Mouse (Mus musculus): ENCODE results near the gene Gm4353. TPM values are rescaled to one million over a fixed set of nuclear protein-coding genes. Genes with fewer than 3 reads are reported as not detected.
A peak's percentile ranks its signal among the peaks of the same experiment; 100 is the strongest.

Gm4353 gene
- polyA plus RNA-seq, 1 experiment: 1.2 TPM

DNA sequence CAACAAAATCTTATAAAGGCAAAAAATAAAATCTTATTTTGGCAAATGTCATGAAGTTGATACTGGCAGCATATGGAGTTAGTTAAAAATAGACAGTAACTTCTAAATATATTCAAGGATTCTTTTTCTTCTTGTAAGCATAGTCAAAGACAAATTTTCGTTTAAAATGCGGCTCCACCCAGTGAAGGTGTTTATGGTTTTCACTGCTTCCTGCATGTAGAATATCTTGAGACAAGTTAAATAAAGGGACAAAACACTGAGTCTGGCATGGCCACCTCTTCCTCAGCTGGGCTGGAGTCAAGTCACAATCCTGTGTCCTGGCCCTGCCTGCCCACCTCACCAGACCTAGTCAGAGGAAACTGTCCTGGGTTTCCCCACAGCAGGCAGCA is 39.2 kb upstream of the Gm4353 start:
- H3K27ac ChIP-seq (ENCODE audit: insufficient read depth, low read length): no peak overlapping the region
- no peak for TF ChIP-seq POLR2A (IDR thresholded peaks at IDR 0.05; ENCODE audit: borderline replicate concordance, insufficient read depth, low read length)
- TF ChIP-seq CTCF (IDR thresholded peaks at IDR 0.05; ENCODE audit: borderline replicate concordance, insufficient read depth, low read depth, low read length): no peak
- 74% methylated on average over 2 of the region's 2 CpGs for WGBS
- H3K4me1 ChIP-seq (ENCODE audit: control insufficient read depth, insufficient read depth, low read length): no peaks in the 10 kb centered on the region; the same call in 1 of the 2 replicates
- H3K4me3 ChIP-seq (replicated peaks; ENCODE audit: insufficient read depth, low read depth, low read length): no peak overlapping the region
- DNase-seq: no peak
- no peaks in the 10 kb centered on the region for H3K27me3 ChIP-seq (ENCODE audit: control insufficient read depth, insufficient read depth, low read length)

DNA sequence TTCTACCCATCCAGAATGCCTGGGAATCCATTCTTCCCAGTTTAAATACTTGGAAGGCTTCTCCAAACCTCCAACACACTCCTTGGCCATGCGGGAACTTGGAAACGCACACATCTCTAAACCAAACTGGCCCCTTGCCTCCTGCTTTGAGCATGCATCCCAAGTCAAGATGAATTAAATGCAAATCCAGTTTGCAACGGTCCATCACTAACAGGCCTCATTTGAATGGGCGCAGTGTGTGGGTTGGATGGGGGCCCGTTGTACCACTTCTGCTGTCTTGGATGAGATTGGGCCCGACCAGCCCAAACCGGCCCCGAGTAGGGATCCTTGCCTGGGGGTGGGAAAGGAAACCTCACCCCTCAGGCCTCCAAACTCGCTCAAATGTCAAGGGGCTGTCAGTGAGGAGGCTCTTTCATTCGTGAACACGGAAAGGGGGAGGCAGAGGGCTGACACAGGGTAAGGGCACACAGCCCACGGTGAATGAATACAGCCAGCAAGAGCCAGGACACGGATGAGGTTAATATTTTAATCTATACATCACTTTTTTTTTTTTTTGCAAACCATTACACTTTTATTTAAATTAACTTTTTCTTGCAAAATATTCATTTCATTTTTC is 38.7 kb upstream of the Gm4353 start:
- no peak overlapping the region for H3K27ac ChIP-seq (ENCODE audit: insufficient read depth, low read length)

DNA sequence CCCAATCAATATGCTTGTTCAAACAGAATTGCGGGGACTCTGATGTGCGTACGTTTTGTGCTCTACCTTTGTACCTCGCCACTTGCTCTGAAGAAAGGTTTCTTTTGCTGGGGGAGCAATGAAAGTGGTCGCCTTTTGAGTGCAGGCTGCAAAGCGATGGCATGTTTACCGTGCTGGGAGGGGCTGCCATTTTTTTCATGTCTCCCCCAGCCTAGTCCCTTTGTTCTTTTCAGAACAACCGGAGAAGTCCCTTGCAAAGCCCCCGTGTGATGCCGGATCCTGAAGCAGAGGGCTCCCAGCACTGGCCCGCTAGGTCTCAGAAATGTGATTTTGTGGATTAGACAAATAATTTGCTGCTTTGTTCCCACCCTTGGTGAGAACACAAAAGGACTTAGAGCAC is 36.8 kb upstream of the Gm4353 start:
- TF ChIP-seq CTCF (IDR thresholded peaks at IDR 0.05; ENCODE audit: borderline replicate concordance, insufficient read depth, low read depth, low read length) (no peak), POLR2A (IDR thresholded peaks at IDR 0.05; ENCODE audit: borderline replicate concordance, insufficient read depth, low read length) (no peak)
- 84% methylated on average over 11 of the region's 11 CpGs for WGBS
- H3K27ac ChIP-seq (ENCODE audit: insufficient read depth, low read length): no peak overlapping the region

More for the DNA sequence above, 38.7 kb upstream of the Gm4353 start:
- TF ChIP-seq CTCF (IDR thresholded peaks at IDR 0.05; ENCODE audit: borderline replicate concordance, insufficient read depth, low read depth, low read length): no peak
- TF ChIP-seq POLR2A (IDR thresholded peaks at IDR 0.05; ENCODE audit: borderline replicate concordance, insufficient read depth, low read length): no peak
- Histone ChIP-seq H3K4me1 (ENCODE audit: control insufficient read depth, insufficient read depth, low read length) (no peaks in the 10 kb centered on the region; the same call in 1 of the 2 replicates), H3K27me3 (ENCODE audit: control insufficient read depth, insufficient read depth, low read length) (no peaks in the 10 kb centered on the region), H3K4me3 (replicated peaks; ENCODE audit: insufficient read depth, low read depth, low read length) (no peak overlapping the region)
- DNase-seq: peak in 1 of 2 experiments; percentile 16
- WGBS: 44% methylated on average over 13 of the region's 13 CpGs

GRCm38 (mm10) chr7:116120737-116121136 is 36.3 kb upstream of the Gm4353 start:
- H3K4me3 ChIP-seq (replicated peaks; ENCODE audit: insufficient read depth, low read depth, low read length): no peak overlapping the region
- H3K27ac ChIP-seq (ENCODE audit: insufficient read depth, low read length): no peak overlapping the region
- 90% methylated on average over 4 of the region's 4 CpGs for WGBS
- TF ChIP-seq CTCF (IDR thresholded peaks at IDR 0.05; ENCODE audit: borderline replicate concordance, insufficient read depth, low read depth, low read length): no peak
- no peak for TF ChIP-seq POLR2A (IDR thresholded peaks at IDR 0.05; ENCODE audit: borderline replicate concordance, insufficient read depth, low read length)
- no peak for DNase-seq
- no peaks in the 10 kb centered on the region; the same call in 1 of the 2 replicates for H3K4me1 ChIP-seq (ENCODE audit: control insufficient read depth, insufficient read depth, low read length)
- H3K27me3 ChIP-seq (ENCODE audit: control insufficient read depth, insufficient read depth, low read length): no peaks in the 10 kb centered on the region

More for the DNA sequence above, 36.8 kb upstream of the Gm4353 start:
- no peak for DNase-seq
- Histone ChIP-seq H3K27me3 (ENCODE audit: control insufficient read depth, insufficient read depth, low read length) (no peaks in the 10 kb centered on the region), H3K4me3 (replicated peaks; ENCODE audit: insufficient read depth, low read depth, low read length) (no peak overlapping the region), H3K4me1 (ENCODE audit: control insufficient read depth, insufficient read depth, low read length) (no peaks in the 10 kb centered on the region; the same call in 1 of the 2 replicates)

GRCm38 (mm10) chr7:116119306-116119857 is 34.9 kb upstream of the Gm4353 start:
- TF ChIP-seq CTCF (IDR thresholded peaks at IDR 0.05; ENCODE audit: borderline replicate concordance, insufficient read depth, low read depth, low read length) (no peak), POLR2A (IDR thresholded peaks at IDR 0.05; ENCODE audit: borderline replicate concordance, insufficient read depth, low read length) (no peak)
- H3K4me1 ChIP-seq (ENCODE audit: control insufficient read depth, insufficient read depth, low read length): no peaks in the 10 kb centered on the region; the same call in 1 of the 2 replicates
- no peak for DNase-seq
- H3K4me3 ChIP-seq (replicated peaks; ENCODE audit: insufficient read depth, low read depth, low read length): no peak overlapping the region
- 15% methylated on average over 1 of the region's 1 CpGs for WGBS
- H3K27ac ChIP-seq (ENCODE audit: insufficient read depth, low read length): no peak overlapping the region
- no peaks in the 10 kb centered on the region for H3K27me3 ChIP-seq (ENCODE audit: control insufficient read depth, insufficient read depth, low read length)

GRCm38 (mm10) chr7:116115991-116116390 is 31.6 kb upstream of the Gm4353 start:
- no peak overlapping the region for H3K27ac ChIP-seq (ENCODE audit: insufficient read depth, low read length)
- no peaks in the 10 kb centered on the region for H3K27me3 ChIP-seq (ENCODE audit: control insufficient read depth, insufficient read depth, low read length)
- TF ChIP-seq CTCF (IDR thresholded peaks at IDR 0.05; ENCODE audit: borderline replicate concordance, insufficient read depth, low read depth, low read length) (no peak), POLR2A (IDR thresholded peaks at IDR 0.05; ENCODE audit: borderline replicate concordance, insufficient read depth, low read length) (no peak)
- DNase-seq: no peak
- H3K4me3 ChIP-seq (replicated peaks; ENCODE audit: insufficient read depth, low read depth, low read length): no peak overlapping the region
- 46% methylated on average over 2 of the region's 2 CpGs for WGBS
- no peaks in the 10 kb centered on the region for H3K4me1 ChIP-seq (ENCODE audit: control insufficient read depth, insufficient read depth, low read length)

DNA sequence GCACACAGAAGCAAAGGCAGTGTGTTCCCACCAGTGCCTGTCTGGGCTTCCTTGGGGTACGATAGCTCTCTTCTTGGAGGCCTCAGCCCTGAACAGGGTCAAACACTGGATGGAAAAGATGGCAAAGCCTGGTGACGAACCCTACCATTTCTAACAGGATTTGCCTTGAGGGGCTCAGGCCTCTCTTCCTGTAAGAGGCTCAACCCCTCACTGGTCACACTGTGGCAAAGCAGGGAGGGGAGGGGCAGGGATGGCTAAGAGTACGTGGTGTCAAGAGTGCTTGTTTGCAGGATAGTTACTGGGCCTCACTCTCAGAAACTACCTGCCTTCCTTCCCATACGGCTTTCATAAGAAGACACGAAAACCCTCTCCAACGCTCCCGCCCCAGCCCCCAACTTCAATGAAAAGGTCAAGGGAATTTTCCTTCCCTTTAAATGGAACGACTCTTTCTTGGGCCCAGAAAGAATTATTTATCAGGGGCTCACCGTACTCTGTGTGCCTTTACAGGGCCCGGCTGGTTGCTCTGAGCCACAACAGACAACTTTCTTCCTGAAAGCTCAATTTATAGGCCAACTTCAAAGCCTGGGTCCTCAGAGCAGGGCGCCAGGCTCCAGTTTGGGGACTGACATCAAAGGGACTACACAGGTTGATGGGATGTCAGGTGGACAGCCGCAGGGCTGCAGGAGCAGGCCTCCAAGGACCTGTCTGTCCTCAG is 30.9 kb upstream of the Gm4353 start:
- TF ChIP-seq POLR2A (IDR thresholded peaks at IDR 0.05; ENCODE audit: borderline replicate concordance, insufficient read depth, low read length) (no peak), CTCF (IDR thresholded peaks at IDR 0.05; ENCODE audit: borderline replicate concordance, insufficient read depth, low read depth, low read length) (no peak)
- no peaks in the 10 kb centered on the region for H3K27me3 ChIP-seq (ENCODE audit: control insufficient read depth, insufficient read depth, low read length)
- no peak overlapping the region for H3K27ac ChIP-seq (ENCODE audit: insufficient read depth, low read length)
- no peak for DNase-seq
- WGBS: 87% methylated on average over 12 of the region's 12 CpGs
- no peak overlapping the region for H3K4me3 ChIP-seq (replicated peaks; ENCODE audit: insufficient read depth, low read depth, low read length)
- H3K4me1 ChIP-seq (ENCODE audit: control insufficient read depth, insufficient read depth, low read length): no peaks in the 10 kb centered on the region

Measured in cerebellum, adult 2 months (tissue).